Mouse (Mus musculus) liver, postnatal 0 days (tissue): ENCODE measurements around the gene Tspyl4. TPM values are rescaled to one million over a fixed set of nuclear protein-coding genes. Genes with fewer than 3 reads are reported as not detected.
"Not testable (repeated sequence)": the region's sequence is repeated elsewhere in the genome, so short reads cannot be mapped to it uniquely, and the experiment has no call there.

Experiments used
- ATAC-seq: fragments of 200-750 bp; cut with Nextera tagmentation; 2 replicates; pipeline ENCODE4 v1.8.0; 2017; ENCODE audit warnings: mild to moderate bottlenecking, moderate library complexity
- DNase-seq: peaks from one replicate; pipeline ENCODE4 v3.0.0-alpha.2; 2016
- H3K27ac ChIP-seq: fragments of 300-500 bp; sonication (generic); 2 replicates; pipeline ENCODE4 v1.5.1; 2014; ENCODE audit warnings: antibody characterized with exemption, moderate library complexity, mild to moderate bottlenecking, low read depth
- H3K27me3 ChIP-seq: fragments of 300-500 bp; sonication (generic); 2 replicates; pipeline ENCODE4 v1.6.1; 2014; ENCODE audit warnings: low read length, control low read depth, mixed read lengths; ENCODE audit not compliant: insufficient read depth
- H3K36me3 ChIP-seq: fragments of 300-500 bp; sonication (generic); replicated peaks from 2 replicates; pipeline ENCODE4 v1.6.1; 2014; ENCODE audit warnings: mild to moderate bottlenecking, control low read depth, low read length, moderate library complexity, mixed read lengths; ENCODE audit not compliant: insufficient read depth
- H3K4me1 ChIP-seq: fragments of 300-500 bp; sonication (generic); 2 replicates; pipeline ENCODE4 v1.6.1; 2014; ENCODE audit warnings: antibody characterized with exemption, mild to moderate bottlenecking, control low read depth; ENCODE audit not compliant: insufficient read depth
- H3K4me2 ChIP-seq: fragments of 300-500 bp; sonication (generic); 2 replicates; pipeline ENCODE4 v1.6.1; 2014; ENCODE audit warnings: low read depth, mild to moderate bottlenecking, low read length, moderate library complexity, mixed read lengths
- H3K4me3 ChIP-seq: fragments of 300-500 bp; sonication (generic); 2 replicates; pipeline ENCODE4 v1.5.1; 2014; ENCODE audit warnings: low read depth, low read length
- H3K9ac ChIP-seq: fragments of 300-500 bp; sonication (generic); replicated peaks from 2 replicates; pipeline ENCODE4 v1.6.1; 2014; ENCODE audit warnings: mild to moderate bottlenecking, moderate library complexity
- H3K9me3 ChIP-seq: fragments of 300-500 bp; sonication (generic); 2 replicates; pipeline ENCODE4 v1.6.1; 2016; ENCODE audit warnings: mild to moderate bottlenecking, control low read depth, low read length, mixed read lengths
- CTCF ChIP-seq: sonication (generic); IDR thresholded peaks from 2 replicates; pipeline ENCODE4 v1.5.1; 2016; ENCODE audit warnings: antibody characterized with exemption, low read depth
- EP300 ChIP-seq: IDR thresholded peaks from 2 replicates; pipeline ENCODE4 v1.6.1; 2016; ENCODE audit warnings: antibody characterized with exemption, low read depth, mild to moderate bottlenecking
- WGBS: fragments of 180-500 bp; shearing (Covaris S2); extraction: QIAGEN DNeasy Blood & Tissue Kit; methylation state at CpG from one replicate; pipeline ENCODE4 v1.1.7; 2014; ENCODE audit not compliant: insufficient replicate concordance; 5-methylcytosine and 5-hydroxymethylcytosine counted together
- polyA plus RNA-seq: library from polyadenylated mRNA; unstranded; fragments of >200 nt; fragmentation: Nextera tagmentation; extraction: Ambion mirVana; gene quantifications from 2 replicates; pipeline ENCODE4 v1.2.1, GENCODE M21; 2015

The Tspyl4 gene
- 0.46 and 0.51 TPM in 2 replicates for polyA plus RNA-seq

DNA sequence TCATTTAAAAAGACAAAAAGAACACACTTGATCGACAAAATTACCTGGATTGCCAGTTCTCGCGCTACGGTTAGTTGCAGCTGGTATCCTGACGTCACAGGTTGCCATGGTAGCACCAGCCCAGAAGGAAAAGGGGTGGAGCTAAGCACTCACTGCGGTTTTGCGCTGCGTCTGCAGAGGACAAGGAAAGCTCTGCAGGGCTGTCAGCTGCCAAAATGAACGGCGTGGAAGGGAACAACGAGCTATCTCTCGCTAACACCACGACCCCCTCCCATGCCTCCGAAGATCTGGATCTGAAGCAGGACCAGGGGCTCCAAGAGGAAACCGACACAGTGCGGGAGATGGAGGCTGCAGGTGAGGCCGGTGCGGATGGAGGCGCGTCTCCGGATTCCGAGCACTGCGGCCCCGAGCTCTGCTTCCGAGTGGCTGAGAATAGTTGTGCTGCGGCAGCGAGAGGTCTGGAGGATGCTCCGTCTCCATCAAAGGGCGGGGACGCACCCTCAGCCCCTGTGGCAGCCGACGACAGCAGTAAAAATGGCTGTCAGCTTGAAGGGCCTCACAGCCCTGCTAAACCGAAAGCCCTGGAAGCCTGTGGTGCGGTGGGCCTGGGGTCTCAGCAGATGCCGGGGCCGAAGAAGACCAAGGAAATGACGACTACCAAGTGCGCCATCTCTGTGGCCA is at the start of gene Tspyl4:
Gene Tspyl4, plus strand, starts transcription at position 144 of the 681 bp plus-strand sequence.
- TF ChIP-seq CTCF, result no peak
- TF ChIP-seq EP300, result no peak
- H3K9ac ChIP-seq, result peak within 1 kb of the TSS; percentile 56
- no peaks in the 10 kb centered on the region for H3K9me3 ChIP-seq
- no peaks in the 10 kb centered on the region for H3K27me3 ChIP-seq
- peak within 1 kb of the TSS; percentile 62 for H3K4me3 ChIP-seq
- ATAC-seq, result peak; percentile 96
- WGBS, result under 1% methylated on average over 38 of the region's 38 CpGs
- peak; percentile 91 for DNase-seq
- H3K36me3 ChIP-seq, result 0 out of 2 replicates have a peak, but pooled peaks cover under 1% of the 10 kb centered on the region
- peaks cover 11% of the 10 kb centered on the region; the same call in 1 of the 2 replicates for H3K4me1 ChIP-seq
- H3K4me2 ChIP-seq, result peak within 1 kb of the TSS; percentile 89
- H3K27ac ChIP-seq, result no peak within 1 kb of the TSS

DNA sequence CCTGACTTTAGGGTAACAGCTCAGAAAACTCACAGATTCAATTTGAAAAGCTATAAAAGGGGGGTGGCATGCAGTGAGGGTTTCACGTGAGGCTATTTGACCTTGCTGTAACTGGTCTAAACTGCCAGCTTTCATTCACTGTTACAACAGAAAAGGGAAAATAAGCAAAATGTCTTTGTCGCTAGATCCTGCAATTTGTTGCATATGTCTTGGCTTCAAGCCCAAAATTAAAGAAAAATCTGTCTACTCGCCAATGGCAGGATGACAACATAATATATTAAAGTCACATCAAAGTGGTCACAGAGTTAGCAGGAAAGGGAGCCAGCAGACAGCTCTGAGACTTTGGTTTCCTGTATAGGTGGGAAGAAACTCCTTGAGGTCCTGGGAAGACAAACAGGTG is 49.5 kb upstream of the Tspyl4 start:
- Histone ChIP-seq H3K4me2 (no peak overlapping the region), H3K9me3 (no peaks in the 10 kb centered on the region), H3K4me3 (no peak overlapping the region), H3K27me3 (no peaks in the 10 kb centered on the region), H3K27ac (no peak overlapping the region), H3K4me1 (0 out of 2 replicates have a peak, but pooled peaks cover 4% of the 10 kb centered on the region), H3K36me3 (no peaks in the 10 kb centered on the region), H3K9ac (no peak overlapping the region)
- 47% methylated on average over 3 of the region's 3 CpGs for WGBS
- DNase-seq (no peak), ATAC-seq (no peak)
- no peak for TF ChIP-seq EP300
- no peak for TF ChIP-seq CTCF

DNA sequence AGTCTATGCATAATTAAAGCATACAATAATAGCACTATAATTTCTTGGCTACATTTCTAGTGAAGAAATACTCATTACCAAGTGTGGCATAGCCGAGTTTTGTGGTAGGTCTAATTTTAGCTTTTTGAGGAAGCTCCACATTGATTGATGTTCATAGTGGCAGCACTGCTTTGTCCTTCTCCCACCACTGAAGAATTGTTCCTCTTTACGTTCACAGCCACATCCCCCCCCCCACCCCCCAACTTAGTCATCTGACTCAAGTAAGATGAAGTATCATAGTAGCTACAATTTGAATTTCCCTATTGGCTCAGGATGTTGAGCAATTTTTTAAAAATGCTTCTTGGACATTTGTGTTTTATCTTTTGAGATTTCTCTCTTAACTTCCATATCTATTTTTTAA is 47.6 kb upstream of the Tspyl4 start:
- no peak for TF ChIP-seq EP300
- no peak for TF ChIP-seq CTCF
- H3K4me1 ChIP-seq, result 0 out of 2 replicates have a peak, but pooled peaks cover 4% of the 10 kb centered on the region
- H3K4me3 ChIP-seq, result no peak overlapping the region
- DNase-seq, result no peak
- H3K36me3 ChIP-seq, result no peaks in the 10 kb centered on the region
- 14% methylated on average over 2 of the region's 2 CpGs for WGBS
- no peaks in the 10 kb centered on the region for H3K27me3 ChIP-seq
- no peak overlapping the region for H3K27ac ChIP-seq
- no peaks in the 10 kb centered on the region for H3K9me3 ChIP-seq
- no peak overlapping the region for H3K4me2 ChIP-seq
- H3K9ac ChIP-seq, result no peak overlapping the region
- no peak; the same call in 1 of the 2 replicates for ATAC-seq

DNA sequence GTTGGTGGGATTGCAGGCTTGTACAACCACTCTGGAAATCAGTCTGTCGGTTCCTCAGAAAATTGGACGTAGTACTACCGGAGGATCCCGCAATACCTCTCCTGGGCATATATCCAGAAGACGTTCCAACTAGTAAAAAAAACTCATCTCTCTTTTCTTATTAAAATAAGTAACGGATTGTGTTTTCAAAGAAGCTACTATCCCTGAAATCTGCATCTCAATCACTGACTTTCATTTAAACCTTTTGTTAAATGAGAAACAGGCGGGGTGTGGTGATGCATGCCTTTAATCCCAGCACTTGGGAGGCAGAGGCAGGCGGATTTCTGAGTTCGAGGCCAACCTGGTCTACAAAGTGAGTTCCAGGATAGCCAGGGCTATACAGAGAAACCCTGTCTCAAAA is 44.4 kb upstream of the Tspyl4 start:
- not testable (repeated sequence) for H3K9me3 ChIP-seq, H3K4me3 ChIP-seq, H3K27ac ChIP-seq, DNase-seq, H3K4me1 ChIP-seq, H3K4me2 ChIP-seq, ATAC-seq, H3K27me3 ChIP-seq, H3K36me3 ChIP-seq, H3K9ac ChIP-seq
- WGBS, result 83% methylated on average over 9 of the region's 9 CpGs

DNA sequence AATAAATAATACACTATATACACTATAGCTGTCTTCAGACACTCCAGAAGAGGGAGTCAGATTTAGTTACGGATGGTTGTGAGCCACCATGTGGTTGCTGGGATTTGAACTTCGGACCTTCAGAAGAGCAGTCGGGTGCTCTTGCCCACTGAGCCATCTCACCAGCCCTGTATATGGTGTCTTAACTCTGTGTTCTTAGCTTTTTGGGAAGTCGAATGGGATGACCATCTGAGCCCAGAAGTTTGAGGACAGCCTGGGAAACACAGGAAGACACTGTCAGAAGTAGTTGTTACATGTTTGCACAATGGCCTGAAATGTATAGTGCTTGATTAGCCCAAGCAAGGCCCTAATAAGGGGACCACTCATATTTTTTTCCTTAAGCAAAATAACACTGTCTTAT is 32.1 kb upstream of the Tspyl4 start:
- H3K27ac ChIP-seq, result no peak overlapping the region
- DNase-seq (no peak), ATAC-seq (no peak)
- no peak overlapping the region for H3K9ac ChIP-seq
- H3K4me1 ChIP-seq, result no peaks in the 10 kb centered on the region
- TF ChIP-seq EP300, result no peak
- TF ChIP-seq CTCF, result no peak
- no peaks in the 10 kb centered on the region for H3K36me3 ChIP-seq
- WGBS, result 78% methylated on average over 4 of the region's 4 CpGs
- no peak overlapping the region for H3K4me3 ChIP-seq
- no peak overlapping the region for H3K4me2 ChIP-seq
- no peaks in the 10 kb centered on the region for H3K27me3 ChIP-seq
- H3K9me3 ChIP-seq, result no peaks in the 10 kb centered on the region

DNA sequence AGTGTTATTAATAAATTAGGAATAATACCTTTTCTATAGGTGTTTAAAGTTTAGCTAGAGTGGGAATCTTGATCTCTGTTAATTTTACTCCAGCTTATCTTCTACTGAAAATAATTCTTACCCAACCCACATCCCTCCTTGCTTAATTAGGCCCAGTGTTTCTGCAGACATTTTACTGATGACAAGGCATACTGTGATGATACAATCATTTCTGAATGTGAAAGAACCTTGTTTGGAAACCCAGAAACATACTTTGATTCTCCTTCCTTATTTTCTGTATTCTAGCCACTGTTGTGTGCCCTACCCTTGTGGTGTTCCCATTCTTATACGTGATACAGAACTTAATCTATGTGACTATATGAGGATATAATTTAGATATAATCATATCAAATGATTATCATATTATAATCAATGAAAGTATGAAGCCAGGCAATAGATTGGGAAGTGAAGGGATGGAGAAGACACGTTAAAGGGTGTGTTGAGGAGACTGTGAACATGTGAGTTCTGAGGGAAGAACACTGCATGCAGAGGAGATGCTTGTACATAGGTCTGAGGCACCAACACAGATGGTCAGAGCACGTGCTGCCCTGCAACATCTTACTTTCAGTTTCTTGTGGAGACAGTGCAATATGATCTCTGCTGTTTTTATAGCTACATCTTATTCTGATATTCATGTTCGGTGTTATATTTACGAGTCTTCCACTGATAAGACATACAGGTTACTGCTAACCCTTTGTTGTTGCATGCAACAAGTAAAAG is 29.8 kb upstream of the Tspyl4 start:
- Histone ChIP-seq H3K4me1 (no peaks in the 10 kb centered on the region), H3K9ac (no peak overlapping the region), H3K36me3 (no peaks in the 10 kb centered on the region), H3K4me2 (no peak overlapping the region), H3K27me3 (no peaks in the 10 kb centered on the region), H3K27ac (no peak overlapping the region), H3K4me3 (no peak overlapping the region), H3K9me3 (no peaks in the 10 kb centered on the region)
- ATAC-seq, result no peak
- DNase-seq, result no peak
- TF ChIP-seq CTCF, result no peak
- no peak for TF ChIP-seq EP300
- WGBS, result 55% methylated on average over 5 of the region's 5 CpGs
